Mouse (Mus musculus) heart, embryonic 16.5 days (tissue): ENCODE measurements around the gene Iqsec1. TPM values are rescaled to one million over a fixed set of nuclear protein-coding genes. Genes with fewer than 3 reads are reported as not detected.

Source experiments
- ATAC-seq: fragments of 200-750 bp; cut with Nextera tagmentation; replicated peaks from 2 replicates; pipeline ENCODE4 v1.8.0; 2017; ENCODE audit warnings: moderate number of reproducible peaks; ENCODE audit not compliant: insufficient read depth, low FRiP score; ENCODE audit errors: extremely low read depth
- H3K27ac ChIP-seq: fragments of 300-500 bp; sonication (generic); 2 replicates; pipeline ENCODE4 v1.5.1; 2014; ENCODE audit warnings: mild to moderate bottlenecking, low read length, control low read depth, moderate library complexity
- H3K27me3 ChIP-seq: fragments of 300-500 bp; sonication (generic); 2 replicates; pipeline ENCODE4 v1.6.1; 2014; ENCODE audit warnings: low read length, mixed read lengths; ENCODE audit not compliant: control insufficient read depth, insufficient read depth
- H3K36me3 ChIP-seq: fragments of 300-500 bp; sonication (generic); 2 replicates; pipeline ENCODE4 v1.6.1; 2014; ENCODE audit not compliant: control insufficient read depth, insufficient read depth
- H3K4me1 ChIP-seq: fragments of 300-500 bp; sonication (generic); 2 replicates; pipeline ENCODE4 v1.6.1; 2014; ENCODE audit warnings: low read length, mixed read lengths; ENCODE audit not compliant: control insufficient read depth, insufficient read depth
- H3K4me2 ChIP-seq: fragments of 300-500 bp; sonication (generic); 2 replicates; pipeline ENCODE4 v1.6.1; 2014; ENCODE audit warnings: low read depth, mild to moderate bottlenecking, control low read depth, low read length
- H3K4me3 ChIP-seq: fragments of 300-500 bp; sonication (generic); 2 replicates; pipeline ENCODE4 v1.5.1; 2014; ENCODE audit warnings: mild to moderate bottlenecking, control low read depth, low read length
- H3K9ac ChIP-seq: fragments of 300-500 bp; sonication (generic); 2 replicates; pipeline ENCODE4 v1.6.1; 2014; ENCODE audit warnings: low read length, control low read depth
- H3K9me3 ChIP-seq: fragments of 300-500 bp; sonication (generic); replicated peaks from 2 replicates; pipeline ENCODE4 v1.6.1; 2016; ENCODE audit warnings: low read length; ENCODE audit not compliant: control insufficient read depth
- WGBS: fragments of 180-500 bp; shearing (Covaris S2); extraction: QIAGEN DNeasy Blood & Tissue Kit; methylation state at CpG from one replicate; pipeline ENCODE4 v1.1.7; 2014; 5-methylcytosine and 5-hydroxymethylcytosine counted together
- polyA plus RNA-seq: library from polyadenylated mRNA; unstranded; fragments of >200 nt; fragmentation: Nextera tagmentation; extraction: Ambion mirVana; gene quantifications from 2 replicates; pipeline ENCODE4 v1.2.1, GENCODE M21; 2015

The Iqsec1 gene
- polyA plus RNA-seq, 1 experiment from 2014 or later, result 13.7 TPM

DNA sequence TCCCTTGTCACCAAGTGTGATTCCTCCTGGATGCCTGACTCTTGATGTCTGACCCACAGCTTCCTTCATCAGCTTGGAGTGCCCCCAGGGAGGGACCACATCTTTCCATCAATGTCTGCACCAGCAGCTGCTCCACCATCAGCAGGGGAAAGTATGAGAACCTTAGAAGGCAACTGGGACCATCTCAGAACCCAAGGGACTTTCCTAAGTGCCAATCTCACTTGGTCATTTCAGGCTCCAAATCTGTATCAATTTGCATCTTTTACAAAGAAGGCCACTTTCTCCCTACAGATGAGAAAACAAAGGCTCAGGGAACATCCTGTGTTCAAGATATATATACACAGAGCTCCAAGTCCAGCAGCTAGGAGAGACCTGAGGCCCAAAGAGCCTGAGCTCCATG lies 205.3 kb downstream of the Iqsec1 start:
- H3K4me2 ChIP-seq, result no peak overlapping the region

DNA sequence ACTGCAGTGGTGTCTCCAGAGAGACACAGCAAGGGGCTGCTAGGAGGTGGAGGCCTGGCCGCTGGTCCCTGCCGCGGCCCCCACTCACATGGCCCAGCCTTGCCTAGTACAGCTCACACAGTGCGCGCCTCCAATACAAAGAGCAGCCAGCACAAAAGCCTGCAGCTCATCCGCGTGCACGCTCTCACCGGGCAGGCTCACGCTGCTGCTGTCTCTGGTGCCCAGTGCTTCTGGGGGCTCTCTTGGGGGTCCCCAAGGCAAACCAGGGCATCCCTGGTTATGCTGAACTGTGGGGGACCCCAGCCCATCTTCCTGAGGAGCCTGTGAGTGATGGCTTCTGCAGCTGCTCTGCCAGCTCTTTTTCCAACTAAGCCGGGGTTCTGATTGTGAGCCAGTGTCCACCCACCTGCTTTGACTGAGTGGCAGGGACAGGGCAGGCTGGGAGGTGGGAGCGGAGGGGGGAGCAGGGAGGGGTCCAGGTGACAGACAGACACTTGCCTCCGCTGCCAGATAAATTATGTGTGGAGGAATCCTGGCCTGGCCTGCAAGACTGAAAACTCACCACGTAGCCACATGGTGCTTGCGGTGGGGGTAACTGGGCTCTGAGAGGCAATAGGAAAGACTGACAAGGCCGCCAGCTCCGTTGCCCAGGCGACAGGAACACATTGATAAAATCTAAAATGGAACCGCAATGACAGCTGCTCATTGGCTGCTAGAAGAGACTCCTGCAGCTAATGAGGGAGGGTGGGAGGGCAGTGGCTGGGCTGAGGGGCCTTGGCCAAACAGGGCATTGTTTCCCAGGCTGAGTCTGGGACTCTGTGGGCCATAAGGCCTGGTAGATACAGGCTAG lies 206.3 kb downstream of the Iqsec1 start:
- H3K36me3 ChIP-seq, result no peaks in the 10 kb centered on the region
- peaks cover 11% of the 10 kb centered on the region for H3K4me1 ChIP-seq
- peak overlapping the region; percentile 14 for H3K9ac ChIP-seq
- H3K27me3 ChIP-seq, result no peaks in the 10 kb centered on the region
- 39% methylated on average over 19 of the region's 19 CpGs for WGBS
- peak; percentile 56 for ATAC-seq
- no peak overlapping the region for H3K27ac ChIP-seq
- H3K4me2 ChIP-seq, result no peak overlapping the region
- no peaks in the 10 kb centered on the region for H3K9me3 ChIP-seq
- no peak overlapping the region for H3K4me3 ChIP-seq

More for the DNA sequence above, 205.3 kb downstream of the Iqsec1 start:
- H3K27ac ChIP-seq, result no peak overlapping the region
- no peak overlapping the region for H3K4me3 ChIP-seq
- H3K27me3 ChIP-seq, result no peaks in the 10 kb centered on the region
- no peaks in the 10 kb centered on the region for H3K9me3 ChIP-seq
- no peaks in the 10 kb centered on the region for H3K36me3 ChIP-seq
- no peak for ATAC-seq
- H3K4me1 ChIP-seq, result peaks cover 13% of the 10 kb centered on the region
- H3K9ac ChIP-seq, result no peak overlapping the region

DNA sequence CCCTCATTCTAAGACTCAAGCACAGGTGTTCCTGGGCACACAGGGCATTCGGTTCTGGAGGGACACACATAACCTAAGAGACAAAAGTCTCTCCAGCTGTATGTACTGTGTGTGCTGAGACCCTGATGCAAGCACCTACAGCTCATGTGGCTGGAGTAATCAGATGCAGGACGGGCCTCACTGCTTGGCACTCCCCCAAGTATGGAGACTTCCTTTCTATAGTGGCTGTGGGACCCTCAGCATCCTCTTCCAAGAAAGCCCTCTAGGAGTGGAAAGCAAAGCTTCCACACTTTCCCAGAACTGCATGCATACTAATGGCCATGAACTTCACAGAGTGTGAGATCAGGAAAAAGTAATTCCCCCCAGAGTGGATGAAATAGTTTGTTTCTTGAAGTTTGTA lies 208.0 kb downstream of the Iqsec1 start:
- Histone ChIP-seq H3K4me3 (no peak overlapping the region), H3K36me3 (no peaks in the 10 kb centered on the region), H3K4me2 (no peak overlapping the region), H3K27ac (no peak overlapping the region), H3K9me3 (no peaks in the 10 kb centered on the region), H3K27me3 (no peaks in the 10 kb centered on the region), H3K4me1 (peaks cover 8% of the 10 kb centered on the region), H3K9ac (no peak overlapping the region)
- 56% methylated on average over 2 of the region's 2 CpGs for WGBS
- no peak for ATAC-seq

DNA sequence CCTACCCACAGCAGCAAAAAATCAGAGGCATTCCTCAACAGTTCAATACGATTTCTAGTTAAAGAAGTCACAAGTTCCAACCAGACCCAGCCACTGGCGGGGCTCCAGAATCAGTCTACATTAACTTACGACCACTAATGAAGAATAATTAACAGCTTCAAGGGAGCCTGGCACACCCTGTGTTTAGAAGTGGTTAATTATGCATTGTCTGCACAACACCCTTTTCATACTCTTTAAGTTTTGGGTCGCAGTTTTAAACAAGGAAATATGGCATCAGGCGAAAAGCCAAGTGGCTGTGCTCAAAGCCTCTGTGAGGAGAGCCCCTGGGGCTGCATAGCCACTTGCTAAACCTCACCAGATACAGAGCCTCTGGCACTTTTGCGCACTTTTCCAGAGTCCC lies 209.6 kb downstream of the Iqsec1 start:
- Histone ChIP-seq H3K27ac (no peak overlapping the region), H3K9ac (no peak overlapping the region), H3K4me1 (peaks cover 17% of the 10 kb centered on the region), H3K27me3 (no peaks in the 10 kb centered on the region), H3K4me3 (no peak overlapping the region), H3K36me3 (no peaks in the 10 kb centered on the region), H3K9me3 (no peaks in the 10 kb centered on the region), H3K4me2 (no peak overlapping the region)
- ATAC-seq, result no peak
- 74% methylated on average over 6 of the region's 6 CpGs for WGBS

DNA sequence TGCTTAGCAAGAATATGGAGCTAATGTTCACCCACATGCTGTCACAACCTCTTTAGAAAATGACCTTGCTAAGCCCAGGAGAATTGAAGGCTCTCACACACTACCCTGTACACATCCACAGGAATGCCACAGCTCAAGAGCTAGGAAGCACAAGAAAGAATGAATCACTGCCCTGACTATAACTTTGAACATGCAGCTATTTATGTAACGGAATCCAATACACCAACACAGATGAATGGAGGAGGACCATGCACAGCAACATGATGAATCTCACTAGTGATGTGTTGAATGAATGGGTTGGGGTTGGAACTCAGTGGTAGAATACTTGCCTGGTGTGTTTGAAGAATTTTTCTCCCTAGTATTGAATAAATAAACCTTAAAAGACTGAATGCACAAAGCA lies 211.2 kb downstream of the Iqsec1 start:
- Histone ChIP-seq H3K4me3 (no peak overlapping the region), H3K4me2 (no peak overlapping the region), H3K9me3 (no peaks in the 10 kb centered on the region), H3K4me1 (peaks cover 21% of the 10 kb centered on the region), H3K27ac (peak overlapping the region; percentile 40; the same call in 1 of the 2 replicates), H3K27me3 (no peaks in the 10 kb centered on the region), H3K9ac (no peak overlapping the region), H3K36me3 (no peaks in the 10 kb centered on the region)
- no peak for ATAC-seq
- 48% methylated on average over 1 of the region's 1 CpGs for WGBS

DNA sequence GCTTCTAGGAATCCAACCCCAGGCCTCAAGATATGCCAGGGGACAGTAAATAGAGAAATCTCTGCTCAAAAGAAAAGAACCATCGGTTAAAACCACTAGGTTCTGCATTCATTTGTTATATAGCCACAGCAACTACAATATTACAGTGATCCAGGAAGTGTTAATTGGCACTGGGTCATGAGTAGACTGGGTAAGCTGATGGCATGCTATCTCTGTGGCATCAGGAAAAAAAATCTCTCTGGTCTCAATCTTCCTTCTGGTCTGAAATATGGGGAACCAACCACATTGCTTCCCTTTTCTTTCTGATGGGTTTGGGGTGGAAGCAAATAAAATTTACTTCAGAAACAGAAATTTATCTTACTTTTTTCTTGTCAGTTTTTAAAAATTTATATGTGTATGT lies 212.9 kb downstream of the Iqsec1 start:
- Histone ChIP-seq H3K9ac (no peak overlapping the region), H3K4me1 (peaks cover 13% of the 10 kb centered on the region), H3K36me3 (no peaks in the 10 kb centered on the region), H3K27me3 (no peaks in the 10 kb centered on the region), H3K9me3 (no peaks in the 10 kb centered on the region), H3K27ac (no peak overlapping the region), H3K4me2 (no peak overlapping the region), H3K4me3 (no peak overlapping the region)
- 93% methylated on average over 1 of the region's 1 CpGs for WGBS
- ATAC-seq, result no peak

DNA sequence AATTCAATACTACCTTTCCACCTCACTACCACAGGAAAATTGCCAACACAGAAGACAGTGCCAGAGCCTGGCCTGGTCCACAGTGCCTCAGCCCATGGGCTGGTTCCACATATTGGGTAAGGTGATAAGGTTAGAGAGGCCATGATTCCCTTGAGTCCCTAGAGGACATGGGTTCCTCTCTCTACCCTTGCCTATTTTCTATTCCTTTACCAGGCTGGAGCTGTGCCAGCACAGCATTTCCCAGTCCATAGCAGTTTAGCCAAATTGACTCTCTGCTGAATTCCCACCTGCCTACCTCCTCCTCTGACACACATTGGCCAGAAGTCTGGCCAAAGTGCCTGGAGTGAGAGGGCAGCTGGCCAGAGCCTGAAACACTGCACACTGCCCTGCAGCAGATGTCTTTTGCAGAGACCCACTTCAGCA lies 214.7 kb downstream of the Iqsec1 start:
- H3K36me3 ChIP-seq, result no peaks in the 10 kb centered on the region
- peak overlapping the region; percentile 41 for H3K27ac ChIP-seq
- peaks cover 15% of the 10 kb centered on the region for H3K4me1 ChIP-seq
- ATAC-seq, result 0 out of 2 replicates have a peak, but pooled peaks have one; percentile 32
- H3K27me3 ChIP-seq, result no peaks in the 10 kb centered on the region
- H3K4me2 ChIP-seq, result no peak overlapping the region
- no peak overlapping the region for H3K9ac ChIP-seq
- H3K9me3 ChIP-seq, result no peaks in the 10 kb centered on the region
- no peak overlapping the region for H3K4me3 ChIP-seq

DNA sequence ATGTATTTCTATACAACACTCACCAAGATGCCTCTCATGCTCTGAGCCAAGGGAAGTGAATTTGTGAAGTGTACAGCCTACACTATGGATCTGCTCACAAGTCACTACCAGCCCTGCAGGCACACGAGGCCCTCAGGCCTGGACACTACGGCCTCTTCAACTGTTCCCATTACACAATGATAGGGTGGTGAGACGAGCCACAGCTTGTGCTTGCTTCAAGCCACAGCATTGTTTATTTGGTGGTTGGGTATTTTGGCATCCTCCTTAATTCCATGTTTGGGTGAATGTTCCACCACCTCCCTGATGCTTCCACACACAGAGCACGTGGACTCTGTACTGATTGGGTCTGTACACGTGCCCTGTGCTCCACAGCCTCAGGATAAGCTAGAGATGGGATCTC lies 216.4 kb downstream of the Iqsec1 start:
- H3K9ac ChIP-seq, result no peak overlapping the region
- H3K4me2 ChIP-seq, result no peak overlapping the region
- ATAC-seq, result no peak
- peaks cover 15% of the 10 kb centered on the region for H3K4me1 ChIP-seq
- H3K4me3 ChIP-seq, result no peak overlapping the region
- H3K27me3 ChIP-seq, result no peaks in the 10 kb centered on the region
- no peaks in the 10 kb centered on the region for H3K36me3 ChIP-seq
- WGBS, result 78% methylated on average over 5 of the region's 5 CpGs
- no peaks in the 10 kb centered on the region for H3K9me3 ChIP-seq
- H3K27ac ChIP-seq, result no peak overlapping the region

DNA sequence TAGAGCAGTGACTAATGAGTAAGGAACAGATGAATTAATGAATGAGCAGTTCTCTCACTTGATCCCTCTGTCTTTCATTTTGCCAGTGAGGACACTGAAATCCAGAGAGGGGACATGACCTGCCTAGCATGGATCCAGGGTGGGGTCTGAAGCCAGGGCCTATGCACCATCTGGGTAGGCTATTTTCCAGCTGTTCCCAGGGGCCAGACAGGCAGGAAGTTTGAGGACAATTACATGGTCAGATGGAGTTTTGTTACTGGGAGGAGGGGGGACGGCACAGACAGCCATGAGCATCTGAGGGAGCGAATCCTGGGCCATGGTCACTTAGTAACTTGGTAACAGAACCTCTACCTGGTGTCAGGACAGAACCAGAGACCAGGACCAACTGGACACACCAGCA lies 220.0 kb downstream of the Iqsec1 start:
- Histone ChIP-seq H3K9me3 (no peaks in the 10 kb centered on the region), H3K9ac (no peak overlapping the region), H3K4me2 (no peak overlapping the region), H3K27me3 (no peaks in the 10 kb centered on the region), H3K4me3 (no peak overlapping the region), H3K36me3 (no peaks in the 10 kb centered on the region), H3K4me1 (peaks cover 18% of the 10 kb centered on the region), H3K27ac (no peak overlapping the region)
- WGBS, result 76% methylated on average over 2 of the region's 2 CpGs
- ATAC-seq, result no peak
